Mouse (Mus musculus) heart, adult 2 months (tissue): ENCODE data around the gene Samd1. TPM values are rescaled to one million over a fixed set of nuclear protein-coding genes. Genes with fewer than 3 reads are reported as not detected.

ENCODE experiments used
- DNase-seq, 2 experiments: peaks; one replicate each; pipeline ENCODE4 v3.0.0; 2021
- H3K27ac ChIP-seq: fragments of 200-600 bp; 2 replicates; pipeline ENCODE4 v1.8.1; 2022
- H3K27me3 ChIP-seq: fragments of 200-500 bp; 2 replicates; pipeline ENCODE4 v1.6.1; 2012; ENCODE audit warnings: mild to moderate bottlenecking, low read length, inconsistent platforms, mixed read lengths; ENCODE audit not compliant: control insufficient read depth, insufficient read depth
- H3K36me3 ChIP-seq: fragments of 200-500 bp; 2 replicates; pipeline ENCODE4 v1.6.1; 2012; ENCODE audit warnings: low read length, inconsistent platforms; ENCODE audit not compliant: control insufficient read depth, insufficient read depth
- H3K4me1 ChIP-seq: fragments of 200-500 bp; 2 replicates; pipeline ENCODE4 v1.6.1; 2011; ENCODE audit warnings: low read length; ENCODE audit not compliant: control insufficient read depth, insufficient read depth
- H3K4me3 ChIP-seq: fragments of 200-600 bp; 2 replicates; pipeline ENCODE4 v1.8.1; 2022
- H3K79me2 ChIP-seq: fragments of 200-500 bp; replicated peaks from 2 replicates; pipeline ENCODE4 v1.6.1; 2012; ENCODE audit warnings: mild to moderate bottlenecking, inconsistent platforms, low read length, moderate library complexity, mixed read lengths; ENCODE audit not compliant: control insufficient read depth, insufficient read depth
- H3K9ac ChIP-seq: fragments of 200-500 bp; 2 replicates; pipeline ENCODE4 v1.6.1; 2012; ENCODE audit warnings: low read depth, mild to moderate bottlenecking, control low read depth, inconsistent platforms, low read length, mixed read lengths
- CTCF ChIP-seq: fragments of 200-600 bp; IDR thresholded peaks from 2 replicates; pipeline ENCODE4 v1.8.1; 2022; ENCODE audit warnings: antibody characterized with exemption, mild to moderate bottlenecking, moderate library complexity
- EP300 ChIP-seq: fragments of 200-500 bp; IDR thresholded peaks from 2 replicates; pipeline ENCODE4 v1.6.1; 2011; ENCODE audit warnings: low read depth, low read length, control low read depth; ENCODE audit not compliant: insufficient read depth
- POLR2A ChIP-seq: fragments of 200-500 bp; IDR thresholded peaks from 2 replicates; pipeline ENCODE4 v1.6.1; 2011; ENCODE audit warnings: mild to moderate bottlenecking, low read depth, low read length, control low read depth; ENCODE audit not compliant: insufficient read depth
- WGBS: fragments of 180-500 bp; shearing (Covaris S2); methylation state at CpG from one replicate; pipeline ENCODE4 v1.1.7; 2018; 5-methylcytosine and 5-hydroxymethylcytosine counted together
- intact Hi-C: fragments of 180-260 bp; cut with DNase I; formaldehyde crosslinking; loops from one replicate; pipeline ENCODE4 v1.15.1; 2025
- polyA plus RNA-seq: library from polyadenylated mRNA; depleted of rRNA; stranded (reverse); fragments of >200 nt; gene quantifications from 2 replicates; pipeline ENCODE4 v1.2.3, GENCODE M21; 2012
- total RNA-seq, 2 experiments: library from RNA; stranded (reverse); gene quantifications; 2 replicates each; pipeline ENCODE4 v1.2.3; 2021

Samd1 gene
- total and polyA plus RNA-seq, 3 experiments, result 21.6 to 29.9 (median 29.7) TPM

GRCm38 (mm10) chr8:83999057-83999705, 1.7 kb downstream of the Samd1 start:
- H3K27me3 ChIP-seq, result no peaks in the 10 kb centered on the region
- no peak overlapping the region for H3K9ac ChIP-seq
- H3K36me3 ChIP-seq, result no peaks in the 10 kb centered on the region
- peaks cover 5% of the 10 kb centered on the region for H3K4me1 ChIP-seq
- no peak for DNase-seq
- H3K27ac ChIP-seq, result no peak overlapping the region; the same call in 1 of the 2 replicates
- no peak for TF ChIP-seq EP300
- TF ChIP-seq POLR2A, result no peak
- TF ChIP-seq CTCF, result no peak
- H3K79me2 ChIP-seq, result no peaks in the 10 kb centered on the region
- H3K4me3 ChIP-seq, result peak overlapping the region; percentile 59; the same call in 1 of the 2 replicates
- intact Hi-C loops, result loop anchor here (2.0 to 5.0 kb wide), 2 partner anchors 44 to 257 kb away; partner anchors contain the start of genes Adgre5, Asf1b and Gm10644
- whole genome bisulfite sequencing, result 75% methylated on average over 16 of the region's 16 CpGs

GRCm38 (mm10) chr8:83999825-84000224, 2.4 kb downstream of the Samd1 start:
- peaks cover 5% of the 10 kb centered on the region for H3K4me1 ChIP-seq
- H3K36me3 ChIP-seq, result no peaks in the 10 kb centered on the region
- no peak overlapping the region for H3K9ac ChIP-seq
- 94% methylated on average over 2 of the region's 2 CpGs for WGBS
- H3K4me3 ChIP-seq, result no peak overlapping the region
- DNase-seq, result no peak
- no peak for TF ChIP-seq EP300
- TF ChIP-seq CTCF, result no peak
- H3K27me3 ChIP-seq, result no peaks in the 10 kb centered on the region
- H3K27ac ChIP-seq, result no peak overlapping the region
- intact Hi-C loops, result loop anchor here (2.0 to 5.0 kb wide), 2 partner anchors 45 to 258 kb away; partner anchors contain the start of genes Adgre5, Asf1b and Gm10644
- no peaks in the 10 kb centered on the region for H3K79me2 ChIP-seq

GRCm38 (mm10) chr8:84001281-84002000, 4.0 kb downstream of the Samd1 start, which contains the start of gene 1700067K01Rik:
Gene 1700067K01Rik (plus strand): TSS chr8:84001502.
- no peaks in the 10 kb centered on the region for H3K36me3 ChIP-seq
- no peak within 1 kb of the TSS for H3K9ac ChIP-seq
- H3K4me3 ChIP-seq, result no peak within 1 kb of the TSS
- intact Hi-C loops, result no loop called here
- TF ChIP-seq EP300 (no peak), POLR2A (no peak), CTCF (no peak)
- H3K27me3 ChIP-seq, result no peaks in the 10 kb centered on the region
- DNase-seq, result no peak
- no peak within 1 kb of the TSS for H3K27ac ChIP-seq
- no peaks in the 10 kb centered on the region for H3K79me2 ChIP-seq
- peaks cover 7% of the 10 kb centered on the region for H3K4me1 ChIP-seq
- WGBS, result 73% methylated on average over 59 of the region's 61 CpGs

- TF ChIP-seq EP300 (no peak), POLR2A (no peak), CTCF (no peak)
- DNase-seq, result no peak
- H3K79me2 ChIP-seq, result no peaks in the 10 kb centered on the region
- peaks cover 7% of the 10 kb centered on the region for H3K4me1 ChIP-seq
- H3K4me3 ChIP-seq, result no peak overlapping the region
- intact Hi-C loops, result no loop called here
- 67% methylated on average over 12 of the region's 12 CpGs for WGBS
- no peaks in the 10 kb centered on the region for H3K36me3 ChIP-seq
- H3K27ac ChIP-seq, result no peak overlapping the region
- no peaks in the 10 kb centered on the region for H3K27me3 ChIP-seq
- H3K9ac ChIP-seq, result no peak overlapping the region
Observed at GRCm38 (mm10) chr8:84002957-84003611, 5.6 kb downstream of the Samd1 start.

- intact Hi-C loops, result no loop called here
- no peak for DNase-seq
- Histone ChIP-seq H3K9ac (no peak overlapping the region), H3K27me3 (no peaks in the 10 kb centered on the region), H3K27ac (peak overlapping the region; percentile 87; the same call in 1 of the 2 replicates), H3K36me3 (no peaks in the 10 kb centered on the region), H3K79me2 (no peaks in the 10 kb centered on the region), H3K4me3 (peak overlapping the region; percentile 63), H3K4me1 (peaks cover 5% of the 10 kb centered on the region)
- WGBS, result 65% methylated on average over 6 of the region's 6 CpGs
- no peak for TF ChIP-seq EP300
- TF ChIP-seq CTCF, result no peak
- TF ChIP-seq POLR2A, result no peak
Observed at GRCm38 (mm10) chr8:84003612-84004246, 6.3 kb downstream of the Samd1 start.
